In the genomic region with DNA sequence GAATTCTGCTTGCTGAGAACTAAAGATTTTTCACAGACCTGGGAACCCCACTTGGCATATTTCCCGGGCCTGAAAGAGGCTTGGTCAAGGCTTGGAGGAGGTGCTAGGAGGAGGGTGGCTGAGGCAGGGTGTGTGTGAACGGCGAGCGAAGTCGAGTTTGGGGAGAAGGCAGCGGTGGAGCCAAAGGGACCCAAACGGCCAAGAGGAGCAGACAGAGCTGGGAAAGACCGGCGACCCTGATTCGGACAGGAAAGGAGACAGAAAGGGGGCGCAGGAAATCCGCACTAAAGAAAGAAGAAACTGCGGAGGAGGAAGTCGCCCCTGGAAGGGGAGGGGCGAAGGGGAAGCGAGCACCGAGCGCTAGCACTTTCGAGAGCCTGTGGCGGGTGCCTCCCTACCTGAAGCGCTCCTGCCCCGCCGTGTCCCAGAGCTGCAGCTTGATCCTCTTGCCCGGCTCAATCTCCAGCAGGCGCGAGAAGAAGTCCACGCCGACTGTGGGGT, we compare ENCODE assay signal across 8 mouse cellular contexts. TPM values are rescaled to one million over a fixed set of nuclear protein-coding genes. Genes with fewer than 3 reads are reported as not detected.
A peak's percentile ranks its signal among the peaks of the same experiment; 100 is the strongest.
DNase-seq lines count a peak whose midpoint lies in the region; ATAC-seq lines count a peak whose summit lies in the region.

No protein-coding gene starts in this region.

- peak; percentile 5 for DNase-seq in kidney, postnatal 14 days
- no peak for DNase-seq in kidney, adult 9 months
- peak; percentile 7 to 24 for DNase-seq in cerebellum, postnatal 36 days
- DNase-seq in left cerebral cortex, adult 18-20 months (ENCODE audit: low spot score in 2 of 2) = peak; percentile 8 to 28
- DNase-seq in lung, postnatal 25 days (ENCODE audit: low spot score) = peak; percentile 7
- DNase-seq in skeletal muscle tissue, adult 2 months (ENCODE audit: low read depth, low spot score) = peak; percentile 0
- no peak for DNase-seq in urinary bladder, postnatal 4 days (ENCODE audit: low spot score in 2 of 2)

- H3K4me1 ChIP-seq in heart, embryonic 11.5 days (ENCODE audit: control insufficient read depth, insufficient read depth, low read length) = peaks cover 4% of the 10 kb centered on the region

- H3K27ac ChIP-seq in heart, embryonic 11.5 days (ENCODE audit: low read depth, low read length) = no peak overlapping the region

- peak overlapping the region; percentile 47 for H3K4me3 ChIP-seq in heart, embryonic 11.5 days (ENCODE audit: low read depth, low read length)

- no peak overlapping the region for H3K9ac ChIP-seq in heart, embryonic 11.5 days (ENCODE audit: low read depth, low read length)

- peak overlapping the region; percentile 85 for H3K4me2 ChIP-seq in heart, embryonic 11.5 days

- under 1% methylated on average over 28 of the region's 28 CpGs for WGBS in heart, embryonic 11.5 days (ENCODE audit: insufficient replicate concordance)

- ATAC-seq in heart, embryonic 11.5 days (replicated peaks; ENCODE audit: insufficient number of reproducible peaks, low FRiP score, low TSS enrichment) = no peak; the same call in 1 of the 2 replicates

- H3K9me3 ChIP-seq in heart, embryonic 11.5 days (replicated peaks; ENCODE audit: control insufficient read depth, low read length) = no peaks in the 10 kb centered on the region

- no peaks in the 10 kb centered on the region for H3K36me3 ChIP-seq in heart, embryonic 11.5 days (ENCODE audit: control insufficient read depth, insufficient read depth, low read length)

- H3K27me3 ChIP-seq in heart, embryonic 11.5 days (ENCODE audit: control insufficient read depth, insufficient read depth, low read length) = no peaks in the 10 kb centered on the region

RNA-seq across cellular contexts. Expression of a gene that starts 0.5 kb away (rescaled TPM):
- 0.27 and 0.63 TPM in 2 replicates for polyA plus RNA-seq in heart, embryonic 11.5 days (2014; fragmentation: Nextera tagmentation; extraction: Ambion mirVana)
- total RNA-seq in left cerebral cortex, adult 18-20 months (2021) = 1 to 10 TPM; 1.2 to 1.6 TPM

RNA-seq across cellular contexts. Expression of a gene that starts 35.7 kb away (rescaled TPM):
- 29.6 and 30.0 TPM in 2 replicates for polyA plus RNA-seq in heart, embryonic 11.5 days (2014; fragmentation: Nextera tagmentation; extraction: Ambion mirVana)
- 10 to 100 TPM; 54.7 to 56.4 TPM for total RNA-seq in left cerebral cortex, adult 18-20 months (2021)

Comparison
In these comparisons a context has a peak if more than half of its experiments do, and no peak if none do; other contexts are left out.
1. DNase-seq: peak in kidney, postnatal 14 days (single experiment), cerebellum, postnatal 36 days (2 of 2), left cerebral cortex, adult 18-20 months (2 of 2), lung, postnatal 25 days (single experiment) and skeletal muscle tissue, adult 2 months (single experiment); none in kidney, adult 9 months (single experiment) and urinary bladder, postnatal 4 days (0 of 2).